Mouse (Mus musculus) G1E (cell line): ENCODE measurements around the gene Gm7257. TPM values are rescaled to one million over a fixed set of nuclear protein-coding genes. Genes with fewer than 3 reads are reported as not detected.

ENCODE experiments used
- ATAC-seq: 2 replicates; pipeline ENCODE4 v1.8.0; 2016; ENCODE audit warnings: mild to moderate bottlenecking; ENCODE audit not compliant: insufficient number of reproducible peaks, poor library complexity, low FRiP score, severe bottlenecking; ENCODE audit errors: extremely low read depth
- DNase-seq: peaks from one replicate; pipeline ENCODE4 v3.0.0; 2012; ENCODE audit warnings: low spot score
- H3K27me3 ChIP-seq: 2 replicates; pipeline ENCODE4 v1.6.1; 2012; ENCODE audit warnings: mild to moderate bottlenecking, low read length, inconsistent platforms; ENCODE audit not compliant: insufficient read depth
- H3K36me3 ChIP-seq: replicated peaks from 2 replicates; pipeline ENCODE3; 2012; ENCODE audit warnings: mild to moderate bottlenecking, inconsistent platforms
- H3K4me1 ChIP-seq: 2 replicates; pipeline ENCODE4 v1.6.1; 2012; ENCODE audit warnings: low read depth, low read length, inconsistent platforms, mixed read lengths; ENCODE audit not compliant: insufficient read depth
- H3K4me3 ChIP-seq: 2 replicates; pipeline ENCODE4 v1.5.1; 2012; ENCODE audit warnings: low read depth, mild to moderate bottlenecking, inconsistent platforms, low read length, moderate library complexity, mixed read lengths
- H3K9me3 ChIP-seq: replicated peaks from 2 replicates; pipeline ENCODE4 v1.6.1; 2012; ENCODE audit warnings: inconsistent platforms
- CTCF ChIP-seq: IDR thresholded peaks from 2 replicates; pipeline ENCODE4 v1.5.1; 2012; ENCODE audit warnings: low read depth, low read length, inconsistent platforms, mixed read lengths
- GATA1 ChIP-seq: IDR thresholded peaks from 2 replicates; pipeline ENCODE4 v1.6.1; 2012; ENCODE audit warnings: borderline replicate concordance, low read length, inconsistent platforms, mixed read lengths
- GATA2 ChIP-seq: IDR thresholded peaks from 2 replicates; pipeline ENCODE4 v1.6.1; 2012; ENCODE audit warnings: low read depth, low read length, inconsistent platforms, borderline replicate concordance
- POLR2AphosphoS5 ChIP-seq: IDR thresholded peaks from 2 replicates; pipeline ENCODE4 v1.6.1; 2012; ENCODE audit warnings: low read depth, low read length, inconsistent platforms; ENCODE audit not compliant: insufficient replicate concordance
- TAL1 ChIP-seq: conservative IDR thresholded peaks from 2 replicates; pipeline ENCODE4 v1.6.1; 2012; ENCODE audit warnings: low read depth, low read length, inconsistent platforms, mixed read lengths
- polyA plus RNA-seq: library from polyadenylated mRNA; stranded (reverse); fragments of >175 nt; gene quantifications from 2 replicates; pipeline ENCODE4 v1.2.3, GENCODE M21; 2012
- total RNA-seq, 2 experiments: library from RNA; stranded (forward) in 1 of 2; stranded (reverse) in 1 of 2; fragments of 200-1000 nt in 1 of 2; fragments of >200 nt in 1 of 2; fragmentation: Nextera tagmentation in 1 of 2; gene quantifications; 2 replicates each; pipeline ENCODE4 v1.2.3; 2014 to 2017

Gene Gm7257
- total RNA-seq (2014; fragmentation: Nextera tagmentation) (not detected in 2 replicates), total RNA-seq (2017) (not detected in 2 replicates), polyA plus RNA-seq (not detected in 2 replicates)

GRCm38 (mm10) chr9:36431584-36431983 lies at the start of gene Gm7257:
Gene Gm7257 (plus strand): TSS chr9:36431884.
- DNase-seq (no peak), ATAC-seq (no peak)
- Histone ChIP-seq H3K9me3 (no peaks in the 10 kb centered on the region), H3K27me3 (no peaks in the 10 kb centered on the region), H3K4me3 (no peak within 1 kb of the TSS), H3K4me1 (no peaks in the 10 kb centered on the region), H3K36me3 (no peaks in the 10 kb centered on the region)
- TF ChIP-seq TAL1 (no peak), GATA2 (no peak), POLR2AphosphoS5 (no peak), CTCF (no peak), GATA1 (no peak)

GRCm38 (mm10) chr9:36402991-36403390 lies 28.7 kb upstream of the Gm7257 start:
- no peaks in the 10 kb centered on the region for H3K27me3 ChIP-seq
- DNase-seq = no peak
- TF ChIP-seq GATA2 = no peak
- TF ChIP-seq POLR2AphosphoS5 = no peak
- TF ChIP-seq TAL1 = no peak
- no peak for TF ChIP-seq CTCF
- no peak for TF ChIP-seq GATA1
- no peaks in the 10 kb centered on the region for H3K36me3 ChIP-seq
- no peak overlapping the region for H3K4me3 ChIP-seq
- no peak for ATAC-seq
- H3K9me3 ChIP-seq = no peaks in the 10 kb centered on the region
- no peaks in the 10 kb centered on the region for H3K4me1 ChIP-seq

GRCm38 (mm10) chr9:36435051-36435764 lies 3.5 kb downstream of the Gm7257 start:
- no peaks in the 10 kb centered on the region for H3K27me3 ChIP-seq
- H3K4me3 ChIP-seq = no peak overlapping the region
- no peak for DNase-seq
- no peaks in the 10 kb centered on the region for H3K36me3 ChIP-seq
- TF ChIP-seq TAL1 = no peak
- TF ChIP-seq CTCF = no peak
- TF ChIP-seq GATA2 = no peak
- H3K4me1 ChIP-seq = no peaks in the 10 kb centered on the region
- no peak for ATAC-seq
- H3K9me3 ChIP-seq = no peaks in the 10 kb centered on the region

GRCm38 (mm10) chr9:36475338-36475737 lies 43.7 kb downstream of the Gm7257 start, which contains the start of gene Gm9513:
Gene Gm9513 (plus strand): TSS chr9:36475638.
- H3K27me3 ChIP-seq = no peaks in the 10 kb centered on the region
- H3K4me1 ChIP-seq = no peaks in the 10 kb centered on the region

More at GRCm38 (mm10) chr9:36475338-36475737, 43.7 kb downstream of the Gm7257 start, which contains the start of gene Gm9513:
- Histone ChIP-seq H3K4me3 (no peak within 1 kb of the TSS), H3K36me3 (no peaks in the 10 kb centered on the region), H3K9me3 (no peaks in the 10 kb centered on the region)
- TF ChIP-seq CTCF (no peak), GATA2 (no peak), TAL1 (no peak), POLR2AphosphoS5 (no peak), GATA1 (no peak)
- ATAC-seq (no peak), DNase-seq (no peak)

Other genes with a start within 250 kb of the Gm7257 start
- not detected in 2 replicates for gene Gm9513, start 43.8 kb downstream of the Gm7257 start, total RNA-seq (2014; fragmentation: Nextera tagmentation)
- gene Gm9513, start 43.8 kb downstream of the Gm7257 start, total RNA-seq (2017) = not detected in 2 replicates
- gene Gm9513, start 43.8 kb downstream of the Gm7257 start, polyA plus RNA-seq = not detected in 2 replicates
- not detected in 2 replicates for gene Gm5615, start 110.1 kb downstream of the Gm7257 start, total RNA-seq (2014; fragmentation: Nextera tagmentation)
- gene Gm5615, start 110.1 kb downstream of the Gm7257 start, total RNA-seq (2017) = not detected in 2 replicates
- not detected in 2 replicates for gene Gm5615, start 110.1 kb downstream of the Gm7257 start, polyA plus RNA-seq
- gene Gm17689, start 150.8 kb downstream of the Gm7257 start, total RNA-seq (2014; fragmentation: Nextera tagmentation) = not detected in 2 replicates
- gene Gm17689, start 150.8 kb downstream of the Gm7257 start, total RNA-seq (2017) = not detected in 2 replicates
- gene Gm17689, start 150.8 kb downstream of the Gm7257 start, polyA plus RNA-seq = not detected in 2 replicates
- not detected in 2 replicates for gene A630095E13Rik, start 211.5 kb downstream of the Gm7257 start, total RNA-seq (2014; fragmentation: Nextera tagmentation)
- gene A630095E13Rik, start 211.5 kb downstream of the Gm7257 start, total RNA-seq (2017) = 0.05 TPM in 1 of 2 replicates, not detected in the other
- gene A630095E13Rik, start 211.5 kb downstream of the Gm7257 start, polyA plus RNA-seq = not detected in 2 replicates